Mouse (Mus musculus): ENCODE data around the gene Cadps2. TPM values are rescaled to one million over a fixed set of nuclear protein-coding genes. Genes with fewer than 3 reads are reported as not detected.
A peak's percentile ranks its signal among the peaks of the same experiment; 100 is the strongest.

Gene Cadps2
- polyA plus RNA-seq (2015; fragmentation: Nextera tagmentation; extraction: Ambion mirVana): 3.4 and 4.7 TPM in 2 replicates

DNA sequence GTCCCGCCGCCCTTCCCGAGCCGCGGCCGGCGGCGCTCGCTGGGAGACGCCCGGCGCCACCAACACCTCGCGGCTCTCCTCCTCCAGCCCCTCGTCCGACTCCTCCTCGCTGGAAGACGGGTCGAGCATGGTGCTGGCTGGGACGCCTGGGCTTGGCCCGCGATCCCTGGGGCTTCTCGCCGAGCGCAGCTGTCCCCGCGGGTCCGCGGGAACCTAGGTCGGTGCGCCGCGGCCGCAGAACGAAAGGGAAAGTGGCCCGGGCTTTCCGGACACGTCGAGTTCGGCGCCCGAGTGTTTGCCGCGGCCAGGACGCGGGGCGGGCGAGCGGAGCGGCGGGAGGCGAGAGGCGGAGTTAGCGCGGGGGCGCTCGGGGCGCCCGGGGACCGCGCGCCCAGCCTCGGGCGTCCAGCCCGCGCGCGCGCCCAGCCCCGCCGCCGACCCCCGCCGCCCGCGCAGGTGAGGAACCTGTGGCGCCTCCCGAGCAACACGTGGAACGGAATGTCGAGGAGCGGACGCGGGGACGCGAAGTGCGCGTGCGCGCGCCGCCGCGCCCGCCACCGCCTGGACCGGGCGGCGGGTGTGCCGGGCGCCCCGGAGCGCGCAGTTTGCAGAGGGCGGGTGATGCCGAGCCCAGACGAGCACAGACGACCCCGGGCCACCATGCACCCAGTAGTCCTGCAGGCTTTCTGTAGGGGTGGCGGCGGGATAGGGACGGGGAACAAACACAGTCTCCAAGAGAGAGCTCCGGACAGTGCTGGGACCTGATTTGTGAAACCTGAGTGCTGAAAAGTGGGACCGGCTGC lies at the start of gene Cadps2:
Gene Cadps2 (minus strand): TSS at position 413 of the 803 bp plus-strand sequence.
- H3K27ac ChIP-seq: no peak within 1 kb of the TSS
- ATAC-seq: peak; percentile 86
- under 1% methylated on average over 82 of the region's 114 CpGs for WGBS

DNA sequence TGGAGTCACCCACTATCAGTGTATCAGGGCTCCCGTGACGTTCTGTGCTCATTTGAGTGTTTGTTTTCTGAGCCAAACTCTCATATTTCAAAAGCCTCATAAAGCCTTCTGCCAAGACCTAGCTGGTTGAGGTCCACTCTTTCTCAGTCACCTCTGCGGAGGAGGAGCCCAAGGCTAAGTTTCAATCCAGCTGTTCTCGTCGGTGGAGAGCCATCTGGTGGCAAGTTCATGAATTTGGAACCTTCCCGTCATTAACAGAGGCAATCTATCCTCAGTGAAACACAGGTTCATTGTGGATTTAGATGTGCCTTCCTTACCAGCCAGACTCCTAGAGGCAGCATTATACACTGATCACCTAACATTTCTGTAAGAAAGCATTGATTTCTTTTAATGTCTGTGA lies 47.2 kb upstream of the Cadps2 start:
- Histone ChIP-seq H3K4me2 (replicated peaks) (no peak overlapping the region), H3K27me3 (no peaks in the 10 kb centered on the region), H3K27ac (no peak overlapping the region), H3K9me3 (no peaks in the 10 kb centered on the region), H3K4me1 (replicated peaks) (no peaks in the 10 kb centered on the region), H3K9ac (replicated peaks) (no peak overlapping the region), H3K36me3 (no peaks in the 10 kb centered on the region), H3K4me3 (replicated peaks) (no peak overlapping the region)
- peak; percentile 68 for ATAC-seq
- 21% methylated on average over 6 of the region's 6 CpGs for WGBS

More for the DNA sequence above, at the start of gene Cadps2:
- peak within 1 kb of the TSS; percentile 66 for H3K9ac ChIP-seq (replicated peaks)
- peaks cover 44% of the 10 kb centered on the region for H3K27me3 ChIP-seq
- H3K4me1 ChIP-seq (replicated peaks): peaks cover 15% of the 10 kb centered on the region
- peak within 1 kb of the TSS; percentile 61 for H3K4me3 ChIP-seq (replicated peaks)
- peak within 1 kb of the TSS; percentile 96 for H3K4me2 ChIP-seq (replicated peaks)
- no peaks in the 10 kb centered on the region for H3K36me3 ChIP-seq
- H3K9me3 ChIP-seq: no peaks in the 10 kb centered on the region

DNA sequence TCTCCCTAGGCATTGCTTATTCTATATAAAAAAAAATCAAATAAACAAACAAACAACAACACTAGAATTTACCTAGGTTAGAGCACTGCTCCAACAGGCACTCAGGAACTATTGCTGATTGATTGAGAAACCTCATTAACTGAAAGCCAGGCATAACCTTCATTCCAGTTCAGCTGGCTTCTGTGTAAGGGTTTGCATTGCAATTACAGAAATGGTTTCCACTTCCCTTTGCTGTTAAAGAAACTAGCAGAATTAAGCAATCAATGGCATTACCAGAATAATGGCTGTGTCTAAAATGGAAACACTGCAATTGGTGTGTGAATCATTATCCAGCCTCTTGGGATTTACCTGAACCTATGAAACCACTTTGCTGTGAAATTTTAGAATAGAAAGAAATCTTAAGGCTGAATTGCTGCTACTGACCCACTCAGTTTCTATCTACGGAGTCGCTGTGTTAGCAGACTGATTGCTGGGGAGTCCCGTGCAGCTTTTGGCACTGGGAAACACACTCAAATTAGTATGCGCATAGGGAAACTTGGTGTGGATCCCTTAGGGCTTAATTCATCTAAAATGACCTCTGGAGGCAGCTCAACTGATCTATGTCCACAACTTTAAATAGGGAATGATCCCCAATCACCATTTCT lies 37.7 kb upstream of the Cadps2 start:
- H3K36me3 ChIP-seq: no peaks in the 10 kb centered on the region
- H3K4me3 ChIP-seq (replicated peaks): no peak overlapping the region
- H3K9me3 ChIP-seq: no peaks in the 10 kb centered on the region
- no peak overlapping the region for H3K27ac ChIP-seq
- no peak for ATAC-seq
- peaks cover 6% of the 10 kb centered on the region; the same call in 1 of the 2 replicates for H3K4me1 ChIP-seq (replicated peaks)
- no peaks in the 10 kb centered on the region for H3K27me3 ChIP-seq
- H3K9ac ChIP-seq (replicated peaks): no peak overlapping the region
- H3K4me2 ChIP-seq (replicated peaks): no peak overlapping the region
- WGBS: 45% methylated on average over 4 of the region's 4 CpGs

DNA sequence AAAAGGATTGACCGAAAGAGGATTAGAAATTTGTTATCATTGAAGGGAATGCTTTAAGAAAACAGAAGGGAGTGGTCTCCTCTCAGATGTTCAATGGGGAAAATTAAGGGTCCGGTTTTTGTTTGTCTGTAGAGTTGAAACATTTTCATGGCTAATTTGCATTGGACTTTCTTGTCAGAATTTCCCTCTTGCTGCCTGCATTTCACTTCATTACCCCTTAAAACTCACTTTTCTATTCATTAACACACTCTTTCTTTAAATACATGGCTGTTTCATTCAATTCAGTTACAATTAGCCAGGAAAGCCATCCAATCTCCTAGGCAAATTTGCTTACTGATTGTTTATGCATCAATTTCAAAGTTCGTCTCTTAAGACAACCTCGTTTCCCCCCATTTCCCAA lies 37.1 kb upstream of the Cadps2 start:
- ATAC-seq: no peak
- no peaks in the 10 kb centered on the region for H3K36me3 ChIP-seq
- H3K27me3 ChIP-seq: no peaks in the 10 kb centered on the region
- no peak overlapping the region for H3K9ac ChIP-seq (replicated peaks)
- whole genome bisulfite sequencing: 43% methylated on average over 4 of the region's 4 CpGs
- H3K9me3 ChIP-seq: no peaks in the 10 kb centered on the region
- no peak overlapping the region for H3K4me3 ChIP-seq (replicated peaks)
- no peak overlapping the region for H3K27ac ChIP-seq
- no peak overlapping the region for H3K4me2 ChIP-seq (replicated peaks)
- H3K4me1 ChIP-seq (replicated peaks): peaks cover 6% of the 10 kb centered on the region; the same call in 1 of the 2 replicates

DNA sequence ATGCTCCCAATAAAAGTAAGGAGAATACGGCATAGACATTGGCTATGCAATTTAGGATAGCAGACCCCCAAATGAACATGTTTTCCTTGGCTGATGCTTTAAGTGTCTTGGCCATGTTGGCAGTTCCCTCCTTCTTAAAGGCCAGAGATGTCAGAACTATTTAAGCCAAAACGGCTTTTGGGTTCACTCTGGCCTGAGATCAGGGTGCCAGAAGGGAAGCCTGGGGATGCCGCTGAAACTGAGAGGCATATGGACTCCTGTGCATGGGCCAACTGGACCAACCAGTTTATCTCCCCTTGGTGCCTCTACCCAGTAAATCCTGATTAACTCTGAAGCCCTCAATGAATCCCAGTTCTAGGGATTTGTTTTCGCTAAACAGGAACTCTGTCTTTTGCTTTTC lies 34.6 kb upstream of the Cadps2 start:
- Histone ChIP-seq H3K27me3 (no peaks in the 10 kb centered on the region), H3K9me3 (no peaks in the 10 kb centered on the region), H3K9ac (replicated peaks) (no peak overlapping the region), H3K4me1 (replicated peaks) (peaks cover 6% of the 10 kb centered on the region; the same call in 1 of the 2 replicates), H3K36me3 (no peaks in the 10 kb centered on the region), H3K4me3 (replicated peaks) (no peak overlapping the region), H3K27ac (no peak overlapping the region), H3K4me2 (replicated peaks) (no peak overlapping the region)
- 81% methylated on average over 4 of the region's 4 CpGs for WGBS
- ATAC-seq: no peak

DNA sequence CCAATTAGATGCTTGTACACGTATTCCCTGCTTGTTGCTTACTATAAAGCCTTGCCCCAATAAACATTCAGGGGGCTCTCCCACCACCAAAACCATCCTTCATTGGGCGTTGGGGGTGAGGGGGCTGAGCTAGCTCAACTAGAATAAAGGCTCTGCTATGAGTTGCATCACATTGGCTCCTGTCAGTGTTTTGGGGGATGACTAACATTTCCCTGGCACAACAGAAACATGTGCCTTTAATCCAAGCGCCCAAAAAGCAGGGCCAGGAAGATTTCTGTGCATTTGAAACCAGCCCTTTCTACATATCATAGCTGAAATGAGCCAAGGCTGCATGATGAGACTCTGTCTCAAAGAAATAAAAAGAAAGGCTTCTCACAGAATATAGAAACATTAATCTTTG lies 34.0 kb upstream of the Cadps2 start:
- no peaks in the 10 kb centered on the region for H3K36me3 ChIP-seq
- H3K4me3 ChIP-seq (replicated peaks): no peak overlapping the region
- no peak overlapping the region for H3K9ac ChIP-seq (replicated peaks)
- H3K4me2 ChIP-seq (replicated peaks): no peak overlapping the region
- H3K27ac ChIP-seq: no peak overlapping the region
- no peaks in the 10 kb centered on the region for H3K27me3 ChIP-seq
- peaks cover 6% of the 10 kb centered on the region; the same call in 1 of the 2 replicates for H3K4me1 ChIP-seq (replicated peaks)
- 87% methylated on average over 3 of the region's 3 CpGs for WGBS
- ATAC-seq: no peak
- H3K9me3 ChIP-seq: no peaks in the 10 kb centered on the region

DNA sequence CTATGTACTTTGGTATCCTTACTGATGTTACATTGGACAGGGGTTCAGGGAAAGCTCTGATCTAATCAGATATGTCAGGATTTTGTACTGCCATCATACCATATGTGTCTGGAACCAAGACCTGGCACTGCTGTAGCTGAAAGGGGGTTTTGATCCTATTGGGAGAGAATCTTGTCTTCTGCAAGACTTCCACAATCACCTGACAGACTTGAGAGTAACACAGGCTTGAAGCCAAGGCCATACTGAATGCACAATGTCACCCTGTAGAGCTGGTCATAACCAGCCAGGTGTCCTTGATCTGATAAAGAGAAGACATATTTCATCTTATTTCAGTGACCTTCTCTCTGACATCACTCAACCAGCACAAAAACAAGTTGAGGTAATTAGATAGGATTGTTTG lies 30.8 kb upstream of the Cadps2 start:
- Histone ChIP-seq H3K9ac (replicated peaks) (no peak overlapping the region), H3K4me1 (replicated peaks) (no peaks in the 10 kb centered on the region), H3K27me3 (no peaks in the 10 kb centered on the region), H3K4me2 (replicated peaks) (no peak overlapping the region), H3K4me3 (replicated peaks) (no peak overlapping the region), H3K36me3 (no peaks in the 10 kb centered on the region), H3K9me3 (no peaks in the 10 kb centered on the region), H3K27ac (no peak overlapping the region)
- no peak for ATAC-seq

DNA sequence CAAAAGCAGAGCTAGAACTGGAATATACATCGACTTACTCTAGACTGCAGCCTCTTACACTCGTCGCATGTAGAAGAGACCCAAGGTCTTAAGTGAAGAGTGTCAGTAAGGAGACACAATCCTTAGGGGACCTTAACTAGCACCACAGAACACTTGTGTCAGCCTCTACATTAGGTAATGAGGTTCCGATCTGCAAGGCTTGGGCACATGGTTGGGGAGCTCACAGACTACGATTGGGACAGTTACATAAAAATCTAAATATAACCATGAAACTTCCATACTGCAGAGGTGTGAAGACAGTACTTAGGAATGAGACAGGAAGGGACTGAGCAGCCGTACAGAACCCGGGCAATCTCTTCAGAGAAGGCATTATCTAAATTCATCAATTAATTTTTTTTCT lies 27.1 kb upstream of the Cadps2 start:
- H3K36me3 ChIP-seq: no peaks in the 10 kb centered on the region
- no peaks in the 10 kb centered on the region for H3K4me1 ChIP-seq (replicated peaks)
- WGBS: 93% methylated on average over 7 of the region's 7 CpGs

DNA sequence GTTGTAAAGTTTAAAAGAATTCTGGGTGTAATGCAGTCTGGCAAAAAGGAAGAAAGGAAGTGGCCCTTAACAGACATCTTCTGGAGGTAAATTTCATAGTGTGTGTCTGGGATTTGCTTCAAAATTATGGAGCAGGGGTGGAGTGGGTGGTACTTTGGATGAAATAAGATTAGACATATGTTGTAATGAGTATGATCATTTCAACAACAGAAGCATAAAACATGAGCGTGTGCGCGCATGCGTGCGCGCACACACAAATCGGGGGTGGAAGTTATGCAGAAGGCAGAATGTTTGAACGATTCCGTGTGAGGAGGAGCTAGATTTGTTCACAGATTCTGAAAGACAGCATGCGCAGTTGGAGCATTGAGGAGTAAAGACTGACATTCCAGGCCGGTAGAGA lies 14.2 kb upstream of the Cadps2 start:
- no peaks in the 10 kb centered on the region for H3K27me3 ChIP-seq
- H3K4me1 ChIP-seq (replicated peaks): no peaks in the 10 kb centered on the region
- 96% methylated on average over 11 of the region's 11 CpGs for WGBS
- ATAC-seq: no peak
- H3K9ac ChIP-seq (replicated peaks): no peak overlapping the region
- no peaks in the 10 kb centered on the region for H3K36me3 ChIP-seq
- no peak overlapping the region for H3K27ac ChIP-seq
- H3K9me3 ChIP-seq: no peaks in the 10 kb centered on the region
- H3K4me2 ChIP-seq (replicated peaks): no peak overlapping the region
- no peak overlapping the region for H3K4me3 ChIP-seq (replicated peaks)

More for the DNA sequence above, 27.1 kb upstream of the Cadps2 start:
- no peak overlapping the region for H3K27ac ChIP-seq
- H3K4me2 ChIP-seq (replicated peaks): no peak overlapping the region
- no peaks in the 10 kb centered on the region for H3K9me3 ChIP-seq
- no peak overlapping the region for H3K9ac ChIP-seq (replicated peaks)
- no peak for ATAC-seq
- no peaks in the 10 kb centered on the region for H3K27me3 ChIP-seq
- no peak overlapping the region for H3K4me3 ChIP-seq (replicated peaks)

DNA sequence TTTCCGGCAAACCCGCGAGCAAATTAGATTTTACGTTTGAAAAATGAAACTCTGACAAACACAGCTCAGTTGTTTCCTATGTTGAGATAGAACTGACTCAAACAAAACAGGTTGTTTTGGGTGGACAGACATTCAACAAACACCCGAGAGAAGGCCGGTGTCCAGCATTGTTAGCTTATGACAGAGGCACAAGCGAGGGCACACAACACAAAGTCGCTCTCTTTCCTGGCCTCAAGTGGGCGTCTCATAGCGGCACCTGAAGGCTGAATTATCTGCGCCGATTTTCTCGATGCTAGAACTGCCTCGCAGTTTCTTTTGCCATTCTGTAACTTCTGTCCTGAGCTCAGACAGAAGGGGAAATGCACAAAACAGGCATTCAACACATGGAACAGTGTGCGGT lies 780 bp upstream of the Cadps2 start:
- H3K27ac ChIP-seq: no peak overlapping the region
- H3K4me1 ChIP-seq (replicated peaks): peaks cover 15% of the 10 kb centered on the region
- WGBS: under 1% methylated on average over 15 of the region's 15 CpGs
- peaks cover 44% of the 10 kb centered on the region for H3K27me3 ChIP-seq
- H3K9me3 ChIP-seq: no peaks in the 10 kb centered on the region
- no peaks in the 10 kb centered on the region for H3K36me3 ChIP-seq
- H3K4me2 ChIP-seq (replicated peaks): peak overlapping the region; percentile 96
- peak overlapping the region; percentile 61 for H3K4me3 ChIP-seq (replicated peaks)
- ATAC-seq: no peak
- 0 out of 2 replicates have a peak overlapping the region, but pooled peaks have one; percentile 66 for H3K9ac ChIP-seq (replicated peaks)

DNA sequence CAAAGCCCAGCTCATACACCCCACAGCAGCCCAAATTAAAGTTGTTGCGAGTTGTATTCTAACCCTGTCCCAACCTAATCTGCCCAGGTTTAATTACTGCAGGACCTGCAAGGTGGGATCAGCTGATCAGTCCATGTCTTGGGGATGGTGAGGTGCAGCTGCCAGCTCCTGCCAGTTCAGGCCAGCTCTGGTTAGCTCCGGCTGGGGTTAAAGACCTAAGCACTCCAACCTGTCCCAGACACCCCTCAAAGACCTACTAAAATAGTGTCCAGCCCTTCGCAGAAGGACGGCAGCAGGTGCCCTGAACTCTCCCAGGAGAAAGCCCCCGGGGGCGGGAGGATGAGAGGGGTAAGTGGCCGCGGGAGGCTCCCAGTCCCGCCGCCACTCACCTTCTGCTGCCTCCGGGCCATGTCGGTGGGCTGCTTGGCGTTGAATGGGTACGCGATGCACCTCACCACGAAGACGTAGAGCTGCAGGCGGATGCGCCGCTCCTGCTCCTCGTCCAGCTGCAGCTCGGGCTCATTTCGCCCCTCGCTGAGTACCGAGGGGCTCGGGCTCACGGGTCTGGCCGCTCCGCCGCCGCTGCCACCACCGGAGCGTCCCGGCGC lies 716 bp downstream of the Cadps2 start:
- Histone ChIP-seq H3K4me2 (replicated peaks) (peak overlapping the region; percentile 96), H3K27ac (no peak overlapping the region), H3K4me1 (replicated peaks) (peaks cover 15% of the 10 kb centered on the region), H3K9ac (replicated peaks) (peak overlapping the region; percentile 66), H3K9me3 (no peaks in the 10 kb centered on the region), H3K36me3 (no peaks in the 10 kb centered on the region), H3K27me3 (peaks cover 44% of the 10 kb centered on the region), H3K4me3 (replicated peaks) (peak overlapping the region; percentile 61)
- peak; percentile 65 for ATAC-seq
- 1% methylated on average over 35 of the region's 35 CpGs for WGBS

DNA sequence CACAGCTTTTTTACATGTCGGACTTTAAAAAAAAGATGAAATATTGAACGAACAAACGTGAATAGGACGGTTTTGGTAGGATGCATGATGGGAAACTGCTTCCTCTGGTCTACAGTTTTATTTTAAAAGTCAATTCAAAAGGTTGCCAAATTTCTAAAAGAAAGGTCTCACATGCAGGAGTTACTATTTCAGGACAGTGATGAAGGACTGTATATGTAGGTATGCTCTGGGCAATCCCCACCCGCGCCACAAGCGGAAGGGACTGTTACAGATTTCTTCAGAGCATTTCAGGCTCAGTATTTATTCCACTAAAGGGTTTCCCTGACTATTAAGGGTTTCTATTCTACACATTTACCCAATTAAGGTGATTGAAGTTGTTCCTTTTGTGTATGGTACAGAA lies 1.6 kb downstream of the Cadps2 start:
- H3K4me1 ChIP-seq (replicated peaks): peaks cover 15% of the 10 kb centered on the region
- ATAC-seq: no peak
- 96% methylated on average over 7 of the region's 7 CpGs for WGBS
- H3K27me3 ChIP-seq: peaks cover 44% of the 10 kb centered on the region
- no peaks in the 10 kb centered on the region for H3K9me3 ChIP-seq
- no peak overlapping the region for H3K4me2 ChIP-seq (replicated peaks)
- H3K4me3 ChIP-seq (replicated peaks): no peak overlapping the region
- H3K9ac ChIP-seq (replicated peaks): no peak overlapping the region
- no peak overlapping the region for H3K27ac ChIP-seq
- no peaks in the 10 kb centered on the region for H3K36me3 ChIP-seq

Data from midbrain, embryonic 13.5 days (tissue).